Mouse (Mus musculus) thymus, adult 2 months (tissue): ENCODE measurements around the gene Icmt.

Experiments used
- CTCF ChIP-seq: fragments of 200-500 bp; IDR thresholded peaks from 2 replicates; pipeline ENCODE4 v1.5.1; 2012; ENCODE audit warnings: mild to moderate bottlenecking, control low read depth, low read length, moderate library complexity, borderline replicate concordance; ENCODE audit not compliant: control insufficient read depth, poor library complexity, insufficient read depth; ENCODE audit errors: extremely low read depth
- POLR2A ChIP-seq: fragments of 200-500 bp; IDR thresholded peaks from 2 replicates; pipeline ENCODE4 v1.6.1; 2012; ENCODE audit warnings: mild to moderate bottlenecking, low read length, control low read depth, moderate library complexity; ENCODE audit not compliant: control insufficient read depth, poor library complexity, insufficient read depth; ENCODE audit errors: extremely low read depth

GRCm38 (mm10) chr4:152339293-152339790 lies 42.3 kb downstream of the Icmt start:
- TF ChIP-seq POLR2A (no peak), CTCF (no peak)
